Mouse (Mus musculus) right cerebral cortex, postnatal 14 days (tissue): ENCODE data around the gene Plekha5.
A peak's percentile ranks its signal among the peaks of the same experiment; 100 is the strongest.
"Not testable (repeated sequence)": the region's sequence is repeated elsewhere in the genome, so short reads cannot be mapped to it uniquely, and the experiment has no call there.

ENCODE experiments used
- DNase-seq: peaks from one replicate; pipeline ENCODE4 v3.0.0; 2022

The Plekha5 gene

GRCm38 (mm10) chr6:140580170-140580569 is 156.3 kb downstream of the Plekha5 start:
- no peak for DNase-seq

- DNase-seq = no peak
Observed at GRCm38 (mm10) chr6:140586714-140587259, 162.9 kb downstream of the Plekha5 start.

GRCm38 (mm10) chr6:140591331-140591730 is 167.5 kb downstream of the Plekha5 start:
- DNase-seq = no peak

GRCm38 (mm10) chr6:140592713-140593112 is 168.9 kb downstream of the Plekha5 start:
- no peak for DNase-seq

GRCm38 (mm10) chr6:140593420-140594170 is 169.7 kb downstream of the Plekha5 start:
- DNase-seq = peak; percentile 42

- DNase-seq = not testable (repeated sequence)
Observed at GRCm38 (mm10) chr6:140595551-140595950, 171.7 kb downstream of the Plekha5 start.

- DNase-seq = no peak
Observed at GRCm38 (mm10) chr6:140597381-140598329, 173.8 kb downstream of the Plekha5 start.

GRCm38 (mm10) chr6:140598516-140598915 is 174.7 kb downstream of the Plekha5 start:
- no peak for DNase-seq

GRCm38 (mm10) chr6:140599337-140599736 is 175.5 kb downstream of the Plekha5 start:
- DNase-seq = no peak

- not testable (repeated sequence) for DNase-seq
Observed at GRCm38 (mm10) chr6:140600671-140601070, 176.8 kb downstream of the Plekha5 start.

- DNase-seq = no peak
Observed at GRCm38 (mm10) chr6:140601175-140601574, 177.3 kb downstream of the Plekha5 start.

- DNase-seq = no peak
Observed at GRCm38 (mm10) chr6:140603228-140603944, 179.5 kb downstream of the Plekha5 start.

GRCm38 (mm10) chr6:140605173-140605572 is 181.3 kb downstream of the Plekha5 start:
- DNase-seq = not testable (repeated sequence)

- no peak for DNase-seq
Observed at GRCm38 (mm10) chr6:140605732-140606131, 181.9 kb downstream of the Plekha5 start.

GRCm38 (mm10) chr6:140606534-140606933 is 182.7 kb downstream of the Plekha5 start:
- DNase-seq = no peak

GRCm38 (mm10) chr6:140608666-140609065 is 184.8 kb downstream of the Plekha5 start:
- no peak for DNase-seq

- DNase-seq = no peak
Observed at GRCm38 (mm10) chr6:140609533-140609932, 185.7 kb downstream of the Plekha5 start.

- DNase-seq = no peak
Observed at GRCm38 (mm10) chr6:140610117-140610516, 186.3 kb downstream of the Plekha5 start.

GRCm38 (mm10) chr6:140611282-140611681 is 187.4 kb downstream of the Plekha5 start:
- DNase-seq = no peak

- DNase-seq = no peak
Observed at GRCm38 (mm10) chr6:140611893-140612473, 188.1 kb downstream of the Plekha5 start.

GRCm38 (mm10) chr6:140613822-140614221 is 190.0 kb downstream of the Plekha5 start:
- no peak for DNase-seq

- no peak for DNase-seq
Observed at GRCm38 (mm10) chr6:140614711-140615110, 190.9 kb downstream of the Plekha5 start.
